ENCODE assay signal across 28 mouse cellular contexts in the genomic region with DNA sequence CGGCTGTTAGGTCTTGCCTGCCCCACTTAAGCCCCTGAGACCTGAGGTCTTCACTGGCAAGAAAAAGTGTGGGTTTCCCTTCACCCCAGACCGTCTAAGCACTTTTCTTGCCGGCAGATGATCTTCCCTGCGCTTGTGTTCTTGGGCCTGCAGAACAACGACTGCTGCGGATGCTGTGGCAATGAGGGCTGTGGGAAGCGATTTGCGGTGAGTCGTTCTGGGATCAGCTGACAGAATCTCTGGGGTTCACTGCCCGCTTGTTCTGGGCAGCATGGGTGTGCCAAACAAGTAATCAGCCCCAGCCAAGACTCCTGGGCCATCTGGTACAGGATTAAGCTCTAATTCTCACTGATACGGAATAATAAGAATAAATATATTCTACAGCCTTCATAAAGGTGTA. TPM values are rescaled to one million over a fixed set of nuclear protein-coding genes. Genes with fewer than 3 reads are reported as not detected.
DNase-seq lines count a peak whose midpoint lies in the region; ATAC-seq and TF ChIP-seq lines count a peak whose summit lies in the region.
"Had no signal": no experiment of that assay in that cellular context is flagged by ENCODE, and none has a peak within 500 bp of the region (broad histone marks: within the 10 kb centered on the region; RNA-seq: fewer than 3 reads in every experiment).

No protein-coding gene starts in this region.

- DNase-seq in cerebellum, postnatal 25 days: peak; percentile 6 to 10
- no peak for DNase-seq in cerebellum, adult 11-12 months
- DNase-seq in liver, adult 2 months (ENCODE audit: extremely low read depth, low read depth, low spot score): peak; percentile 89
- no peak for DNase-seq in liver
- DNase-seq in liver, embryonic 14.5 days (ENCODE audit: low read depth in 3 of 3, low spot score in 3 of 3): no peak
- no peak for DNase-seq in spleen, postnatal 14 days (ENCODE audit: low spot score in 2 of 2)
- DNase-seq: adrenal gland, postnatal 36 days; cerebellum, postnatal 36 days; gastrocnemius, postnatal 10 days; heart, postnatal 4 days; kidney, adult 11 months; kidney, postnatal 4 days; right cerebral cortex, adult 18-20 months had no signal

- no peak for TF ChIP-seq EP300 in liver, embryonic 14.5 days (IDR thresholded peaks at IDR 0.05; ENCODE audit: low read depth)

- no peaks in the 10 kb centered on the region for H3K9me3 ChIP-seq in liver, embryonic 14.5 days (ENCODE audit: control insufficient read depth, low read length)
- H3K9me3 ChIP-seq in midbrain, embryonic 16.5 days (replicated peaks; ENCODE audit: control insufficient read depth, low read length, poor library complexity, severe bottlenecking): no peaks in the 10 kb centered on the region
- H3K9me3 ChIP-seq: embryonic facial prominence, embryonic 15.5 days; forebrain, embryonic 10.5 days; limb, embryonic 15.5 days; midbrain, embryonic 15.5 days had no signal

- H3K9ac ChIP-seq in liver, adult 2 months (ENCODE audit: low read depth, low read length): peak overlapping the region; percentile 60
- H3K9ac ChIP-seq in liver, embryonic 14.5 days (replicated peaks): no peak overlapping the region
- no peak overlapping the region for H3K9ac ChIP-seq in midbrain, embryonic 16.5 days (ENCODE audit: low read depth, low read length)
- H3K9ac ChIP-seq: embryonic facial prominence, embryonic 15.5 days; hindbrain, embryonic 14.5 days; limb, embryonic 15.5 days; midbrain, embryonic 15.5 days had no signal

- no peak for TF ChIP-seq CTCF in liver, adult 2 months (IDR thresholded peaks at IDR 0.05; ENCODE audit: low read depth, low read length)
- no peak for TF ChIP-seq CTCF in liver, embryonic 14.5 days (IDR thresholded peaks at IDR 0.05; ENCODE audit: low read depth)

- no peak for ATAC-seq in liver, embryonic 14.5 days (ENCODE audit: insufficient read depth)
- no peak for ATAC-seq in midbrain, embryonic 16.5 days
- ATAC-seq: CD4-positive, CD25-positive, alpha-beta regulatory T cell, adult 4 months; forebrain, embryonic 16.5 days; lung, postnatal 0 days; midbrain, embryonic 15.5 days; Patski had no signal

- peak overlapping the region; percentile 57 for H3K27ac ChIP-seq in liver, adult 2 months (replicated peaks; ENCODE audit: insufficient read depth, low read depth, low read length)
- H3K27ac ChIP-seq in liver, embryonic 14.5 days: no peak overlapping the region
- no peak overlapping the region for H3K27ac ChIP-seq in midbrain, embryonic 16.5 days (ENCODE audit: low read length)
- H3K27ac ChIP-seq: embryonic facial prominence, embryonic 15.5 days; forebrain, embryonic 10.5 days; hindbrain, embryonic 14.5 days; limb, embryonic 15.5 days; macrophage; midbrain, embryonic 15.5 days had no signal

- H3K79me2 ChIP-seq in liver, adult 2 months (ENCODE audit: control insufficient read depth, insufficient read depth, low read length): no peaks in the 10 kb centered on the region

- no peaks in the 10 kb centered on the region for H3K36me3 ChIP-seq in liver, adult 2 months (ENCODE audit: control insufficient read depth, insufficient read depth, low read length)
- H3K36me3 ChIP-seq in liver, embryonic 14.5 days (replicated peaks; ENCODE audit: control insufficient read depth, insufficient read depth, low read depth): no peaks in the 10 kb centered on the region
- H3K36me3 ChIP-seq in midbrain, embryonic 16.5 days (ENCODE audit: control insufficient read depth, insufficient read depth, low read length): no peaks in the 10 kb centered on the region
- H3K36me3 ChIP-seq: embryonic facial prominence, embryonic 15.5 days; forebrain, embryonic 10.5 days; limb, embryonic 15.5 days; midbrain, embryonic 15.5 days had no signal

- H3K4me2 ChIP-seq in liver, embryonic 14.5 days (ENCODE audit: low read depth): peak overlapping the region; percentile 38
- no peak overlapping the region for H3K4me2 ChIP-seq in midbrain, embryonic 16.5 days (ENCODE audit: low read length)
- H3K4me2 ChIP-seq: embryonic facial prominence, embryonic 15.5 days; hindbrain, embryonic 14.5 days; limb, embryonic 15.5 days; midbrain, embryonic 15.5 days had no signal

- no peaks in the 10 kb centered on the region for H3K27me3 ChIP-seq in liver, adult 2 months (ENCODE audit: control insufficient read depth, insufficient read depth, low read length)
- H3K27me3 ChIP-seq in liver, embryonic 14.5 days (ENCODE audit: control insufficient read depth, insufficient read depth, low read length): no peaks in the 10 kb centered on the region
- H3K27me3 ChIP-seq in midbrain, embryonic 16.5 days (ENCODE audit: control insufficient read depth, insufficient read depth, low read depth, low read length): no peaks in the 10 kb centered on the region
- H3K27me3 ChIP-seq: embryonic facial prominence, embryonic 15.5 days; limb, embryonic 15.5 days; midbrain, embryonic 15.5 days; Patski had no signal

- H3K4me3 ChIP-seq in liver, adult 2 months (ENCODE audit: insufficient read depth, low read depth, low read length): peak overlapping the region; percentile 65
- peak overlapping the region; percentile 24 to 27; a peak in 3 of 4 replicates for H3K4me3 ChIP-seq in liver, embryonic 14.5 days (ENCODE audit: insufficient read depth in 1 of 2, low read depth in 2 of 2, low read length in 2 of 2)
- no peak overlapping the region for H3K4me3 ChIP-seq in midbrain, embryonic 16.5 days (ENCODE audit: low read depth, low read length)
- H3K4me3 ChIP-seq: embryonic facial prominence, embryonic 15.5 days; forebrain, embryonic 10.5 days; limb, embryonic 15.5 days; midbrain, embryonic 15.5 days had no signal

- WGBS in liver, adult 2 months: 25% methylated on average over 11 of the region's 11 CpGs
- 65% methylated on average over 11 of the region's 11 CpGs for WGBS in liver, embryonic 14.5 days (ENCODE audit: insufficient replicate concordance)
- WGBS in midbrain, embryonic 16.5 days: 87% methylated on average over 11 of the region's 11 CpGs

- H3K4me1 ChIP-seq in liver, adult 2 months (ENCODE audit: control insufficient read depth, insufficient read depth, low read length): peaks cover 14% of the 10 kb centered on the region
- peaks cover 0 to 3% of the 10 kb centered on the region in 2 experiments; a peak in 1 of 4 replicates for H3K4me1 ChIP-seq in liver, embryonic 14.5 days (replicated peaks; ENCODE audit: control insufficient read depth in 2 of 2, insufficient read depth in 2 of 2, low read length in 1 of 2)
- H3K4me1 ChIP-seq in midbrain, embryonic 16.5 days (ENCODE audit: control insufficient read depth, insufficient read depth, low read length): no peaks in the 10 kb centered on the region
- H3K4me1 ChIP-seq: embryonic facial prominence, embryonic 15.5 days; limb, embryonic 15.5 days; midbrain, embryonic 15.5 days had no signal

- 0 out of 2 replicates have a peak, but pooled peaks have one; percentile 30 for TF ChIP-seq POLR2A in liver, adult 2 months (IDR thresholded peaks at IDR 0.05; ENCODE audit: extremely low read depth, insufficient read depth, low read length)

RNA-seq across cellular contexts. Expression of a gene that starts 1.2 kb away (rescaled TPM):
- total RNA-seq in liver, adult 2 months (2014; rRNA removed): 144 and 193 TPM in 2 replicates
- polyA plus RNA-seq in liver, adult 2 months (2012; rRNA removed): 99.2 and 131 TPM in 2 replicates
- 12.4 and 16.1 TPM in 2 replicates for polyA plus RNA-seq in liver, embryonic 14.5 days (2012; rRNA removed)
- 34.2 and 38.1 TPM in 2 replicates for polyA plus RNA-seq in liver, embryonic 14.5 days (2014; fragmentation: Nextera tagmentation; extraction: Ambion mirVana)
- not detected in 2 replicates for polyA plus RNA-seq in midbrain, embryonic 16.5 days (2015; fragmentation: Nextera tagmentation; extraction: Ambion mirVana)
- total RNA-seq: gastrocnemius, postnatal 10 days; granulocyte monocyte progenitor cell, adult 5-6 weeks; left cerebral cortex, adult 18-20 months; left cerebral cortex, postnatal 36 days had no signal
- polyA plus RNA-seq: CD4-positive, CD25-positive, alpha-beta regulatory T cell, adult 4 months; embryonic facial prominence, embryonic 15.5 days; forebrain, embryonic 10.5 days; forebrain, embryonic 16.5 days; macrophage; thymus, postnatal 0 days had no signal

Comparison
In these comparisons a context has a peak if more than half of its experiments do, and no peak if none do; other contexts are left out.
1. DNase-seq: peak in cerebellum, postnatal 25 days (2 of 2) and liver, adult 2 months (single experiment); none in cerebellum, adult 11-12 months (single experiment), liver (single experiment), liver, embryonic 14.5 days (0 of 3) and spleen, postnatal 14 days (0 of 2).
2. RNA of a gene that starts 1.2 kb away (polyA plus RNA-seq): 99.2 to 131 TPM in liver, adult 2 months and 12.4 to 38.1 TPM in liver, embryonic 14.5 days; not detected in midbrain, embryonic 16.5 days; every median in the first group is over 10 times any median in the second.